Mouse (Mus musculus) A20 (cell line): Measurements from ENCODE around the gene Snapc1.

ENCODE experiments used
- DNase-seq: peaks from one replicate; pipeline ENCODE4 v3.0.0-alpha.2; 2011; ENCODE audit warnings: low read depth, low spot score

The Snapc1 gene

GRCm38 (mm10) chr12:73996906-73997296 lies 32.6 kb downstream of the Snapc1 start:
- no peak for DNase-seq

- DNase-seq: no peak
Measured at GRCm38 (mm10) chr12:73997297-73998127, 33.2 kb downstream of the Snapc1 start, which contains the start of gene Syt16. Gene Syt16 (plus strand): TSS chr12:73997661.

- no peak for DNase-seq
Measured at GRCm38 (mm10) chr12:73998128-73998456, 33.8 kb downstream of the Snapc1 start.

GRCm38 (mm10) chr12:74002449-74002848 lies 38.2 kb downstream of the Snapc1 start:
- peak; percentile 74 for DNase-seq

- DNase-seq: peak; percentile 56
Measured at GRCm38 (mm10) chr12:74009448-74009911, 45.2 kb downstream of the Snapc1 start.

GRCm38 (mm10) chr12:74013739-74014138 lies 49.5 kb downstream of the Snapc1 start:
- DNase-seq: peak; percentile 45

GRCm38 (mm10) chr12:74014739-74015270 lies 50.5 kb downstream of the Snapc1 start:
- DNase-seq: peak; percentile 43

GRCm38 (mm10) chr12:74015491-74015890 lies 51.2 kb downstream of the Snapc1 start:
- DNase-seq: no peak

GRCm38 (mm10) chr12:74023260-74023659 lies 59.0 kb downstream of the Snapc1 start:
- no peak for DNase-seq

- DNase-seq: no peak
Measured at GRCm38 (mm10) chr12:74024912-74025311, 60.6 kb downstream of the Snapc1 start.
